Mouse (Mus musculus) left cerebral cortex, adult 2 months (tissue): ENCODE measurements around the gene Lztfl1. TPM values are rescaled to one million over a fixed set of nuclear protein-coding genes. Genes with fewer than 3 reads are reported as not detected.

Experiments used
- DNase-seq, 2 experiments: peaks; one replicate each; pipeline ENCODE4 v3.0.0; 2021 to 2022; ENCODE audit warnings: low spot score in 2 of 2, mixed read lengths in 1 of 2; ENCODE audit errors: extremely low spot score in 1 of 2
- H3K27ac ChIP-seq: fragments of 200-600 bp; 2 replicates; pipeline ENCODE4 v1.8.1; 2022
- H3K4me3 ChIP-seq: fragments of 200-600 bp; 2 replicates; pipeline ENCODE4 v1.8.1; 2022
- CTCF ChIP-seq: fragments of 200-600 bp; IDR thresholded peaks from 2 replicates; pipeline ENCODE4 v1.8.1; 2022; ENCODE audit warnings: antibody characterized with exemption, mild to moderate bottlenecking, moderate library complexity
- intact Hi-C: fragments of 180-260 bp; cut with DNase I; formaldehyde crosslinking; loops from one replicate; pipeline ENCODE4 v1.15.1; 2025
- total RNA-seq, 2 experiments: library from RNA; stranded (reverse); gene quantifications; 2 replicates each; pipeline ENCODE4 v1.2.3; 2021

Lztfl1 gene
- total RNA-seq, 2 experiments from 2014 or later: 69.2 to 77.4 TPM

DNA sequence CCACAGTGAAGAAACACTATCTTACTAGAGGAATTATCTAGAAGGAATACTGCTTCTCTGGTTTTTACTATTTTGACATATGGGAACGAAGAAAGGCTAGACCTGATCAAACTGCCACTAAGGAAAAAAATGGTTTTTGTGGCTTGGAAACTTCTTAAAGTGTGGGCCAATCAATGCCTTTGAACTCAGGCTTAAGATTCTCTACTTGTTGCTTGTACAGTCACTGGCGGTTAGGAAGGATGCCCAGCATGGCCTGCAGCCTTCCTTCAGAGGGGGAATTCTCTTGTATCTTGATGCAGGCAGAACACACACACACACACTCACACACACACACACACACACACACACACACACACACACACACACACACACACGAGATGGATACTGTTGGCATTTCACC, 16.6 kb upstream of the Lztfl1 start:
- H3K4me3 ChIP-seq: no peak overlapping the region
- intact Hi-C loops: no loop called here
- no peak for DNase-seq
- no peak overlapping the region for H3K27ac ChIP-seq
- TF ChIP-seq CTCF: no peak

DNA sequence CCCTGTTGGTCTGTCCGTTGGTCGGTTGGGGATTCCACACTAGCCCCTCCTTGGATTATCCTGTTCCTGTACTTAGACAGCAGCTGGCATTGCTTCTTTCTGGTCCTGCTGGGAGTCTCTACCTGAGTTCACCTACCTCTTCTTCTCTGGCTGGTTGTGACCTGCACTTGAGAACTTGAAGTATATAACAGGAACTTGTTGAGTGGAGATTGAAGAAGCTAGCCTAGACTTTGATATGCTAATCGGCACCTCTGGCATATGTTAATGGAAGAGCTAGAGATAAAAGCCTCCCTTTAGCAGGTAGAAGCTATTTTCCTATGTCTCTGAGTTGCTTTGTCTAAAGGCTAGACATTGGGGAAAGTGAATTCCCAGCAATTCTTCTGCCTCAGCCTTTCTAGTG, 13.8 kb upstream of the Lztfl1 start:
- no peak overlapping the region for H3K27ac ChIP-seq
- no peak overlapping the region for H3K4me3 ChIP-seq
- no peak for DNase-seq
- intact Hi-C loops: no loop called here
- no peak for TF ChIP-seq CTCF

DNA sequence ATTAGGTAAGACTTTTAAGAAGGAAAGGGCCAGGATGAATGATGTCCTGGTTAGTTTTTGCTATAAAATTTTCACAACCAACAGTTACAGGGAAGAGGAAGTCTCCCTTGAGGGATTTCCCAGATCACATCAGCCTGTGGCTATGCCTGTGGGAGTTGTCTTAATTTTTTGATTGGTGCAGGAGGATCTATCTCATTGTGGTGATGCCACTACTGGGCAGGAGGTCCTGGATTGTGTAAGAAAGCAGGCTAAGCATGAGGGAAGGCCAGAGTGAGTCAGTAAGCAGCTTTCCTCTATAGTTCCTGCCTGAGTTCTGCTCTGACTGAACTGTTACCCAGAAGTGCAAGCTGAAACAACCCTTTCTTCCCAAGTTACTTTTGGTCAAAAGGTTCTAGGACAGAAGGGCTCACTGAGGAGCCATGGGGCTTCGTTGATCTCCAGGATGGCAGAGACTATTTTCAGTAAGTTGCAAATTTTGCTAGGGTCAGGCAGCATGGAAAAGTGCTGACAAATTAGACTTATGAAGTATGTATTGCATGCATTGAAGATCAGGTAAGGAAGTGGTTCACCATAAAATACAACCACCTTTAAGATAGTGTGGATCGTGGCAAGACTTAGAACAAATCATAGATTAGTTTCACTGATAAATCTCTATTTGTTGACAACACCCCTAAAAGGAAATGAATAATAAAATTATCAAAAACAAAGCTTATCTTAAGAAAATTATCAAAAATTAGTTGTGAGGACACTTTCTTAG, 5.4 kb upstream of the Lztfl1 start:
- TF ChIP-seq CTCF: no peak
- Histone ChIP-seq H3K4me3 (no peak overlapping the region), H3K27ac (no peak overlapping the region)
- no peak for DNase-seq
- intact Hi-C loops: no loop called here

DNA sequence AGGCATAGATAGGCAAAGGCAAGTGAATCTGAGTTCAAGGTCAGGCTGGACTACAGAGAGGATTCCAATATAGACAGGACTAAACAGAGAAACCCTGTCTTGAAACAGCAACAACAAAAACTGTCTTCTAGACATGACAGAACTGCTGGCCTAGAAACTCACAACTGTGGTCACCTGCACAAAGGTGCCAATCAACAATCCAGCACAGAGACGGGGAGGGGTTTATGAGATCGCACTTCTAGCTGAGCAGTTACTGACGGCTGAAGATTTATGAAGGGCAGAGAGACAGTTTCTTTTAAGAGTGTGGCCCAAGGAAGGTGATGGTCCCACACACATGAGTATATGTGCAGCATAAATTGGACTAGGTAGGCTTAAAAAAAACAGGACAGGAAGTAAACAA, 1.2 kb downstream of the Lztfl1 start:
- no peak for TF ChIP-seq CTCF
- Histone ChIP-seq H3K27ac (no peak overlapping the region), H3K4me3 (peak overlapping the region; percentile 70; the same call in 1 of the 2 replicates)
- no peak for DNase-seq
- intact Hi-C loops: loop anchor here (5.0 kb wide), 1 partner anchor 81 kb away; no protein-coding TSS in a partner anchor

DNA sequence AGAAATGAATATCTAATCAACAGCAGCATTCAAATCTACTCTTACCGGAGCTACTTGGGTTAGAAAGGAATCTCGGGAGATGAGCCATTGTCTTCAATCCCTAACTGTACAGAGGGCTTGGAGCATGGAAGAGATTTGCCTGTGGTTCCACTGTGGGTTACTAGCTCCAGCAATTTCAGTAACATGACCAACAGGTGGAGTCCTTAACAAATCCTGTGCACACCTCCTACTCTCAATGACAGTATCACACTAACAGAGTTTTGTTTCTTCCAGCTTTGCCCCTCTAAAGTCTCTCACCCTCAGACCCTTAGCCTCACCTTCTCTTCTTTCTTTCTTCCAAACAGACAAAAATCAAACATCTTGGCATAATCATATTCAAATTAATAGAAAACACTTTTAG, 4.4 kb downstream of the Lztfl1 start:
- H3K27ac ChIP-seq: no peak overlapping the region
- intact Hi-C loops: no loop called here
- TF ChIP-seq CTCF: no peak
- DNase-seq: no peak
- H3K4me3 ChIP-seq: no peak overlapping the region

DNA sequence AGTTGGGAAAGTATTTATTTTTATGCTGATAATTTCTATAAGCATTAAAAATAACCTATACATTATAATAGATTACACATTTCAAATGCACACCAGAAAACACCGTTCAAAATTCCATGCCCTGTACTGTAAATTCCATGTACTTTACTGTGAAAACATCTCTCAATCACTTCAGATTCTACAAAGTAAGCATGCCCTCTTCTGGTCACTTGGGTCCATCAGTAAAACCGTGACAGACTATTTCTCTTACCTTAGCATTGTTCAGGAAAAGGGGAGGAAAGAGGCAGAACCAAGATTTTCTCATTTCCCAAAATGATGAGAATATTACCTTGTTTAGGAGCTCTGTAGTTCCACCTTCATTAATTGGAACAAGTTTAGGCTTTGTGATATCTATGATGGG, 8.3 kb downstream of the Lztfl1 start:
- H3K27ac ChIP-seq: no peak overlapping the region
- no peak for DNase-seq
- intact Hi-C loops: loop anchor here (5.0 to 10.0 kb wide), 2 partner anchors 128 to 154 kb away; no protein-coding TSS in a partner anchor
- TF ChIP-seq CTCF: peak; percentile 32
- H3K4me3 ChIP-seq: no peak overlapping the region

DNA sequence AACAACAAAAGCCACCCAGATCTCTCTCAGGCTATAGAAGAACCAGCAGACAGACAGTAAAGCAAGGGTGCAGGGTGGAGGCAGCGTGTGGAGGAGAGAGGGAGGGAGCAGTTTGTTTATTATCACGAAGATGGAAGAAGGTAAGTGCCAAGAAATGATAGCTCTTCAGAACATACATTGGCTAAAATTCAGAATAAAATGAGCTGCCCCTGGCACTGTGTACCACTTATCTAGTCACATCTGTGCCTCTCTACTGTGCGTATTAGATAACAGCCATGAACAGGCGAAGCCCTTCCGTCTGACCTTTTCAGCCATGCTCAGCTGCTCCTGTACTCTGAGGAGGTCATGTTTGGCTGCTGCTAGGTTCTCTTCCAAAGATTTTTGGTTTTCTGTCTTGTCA, 15.7 kb downstream of the Lztfl1 start:
- no peak overlapping the region for H3K4me3 ChIP-seq
- no peak overlapping the region for H3K27ac ChIP-seq
- intact Hi-C loops: loop anchor here (10.0 kb wide), 1 partner anchor 147 kb away; no protein-coding TSS in a partner anchor
- no peak for DNase-seq
- no peak for TF ChIP-seq CTCF

DNA sequence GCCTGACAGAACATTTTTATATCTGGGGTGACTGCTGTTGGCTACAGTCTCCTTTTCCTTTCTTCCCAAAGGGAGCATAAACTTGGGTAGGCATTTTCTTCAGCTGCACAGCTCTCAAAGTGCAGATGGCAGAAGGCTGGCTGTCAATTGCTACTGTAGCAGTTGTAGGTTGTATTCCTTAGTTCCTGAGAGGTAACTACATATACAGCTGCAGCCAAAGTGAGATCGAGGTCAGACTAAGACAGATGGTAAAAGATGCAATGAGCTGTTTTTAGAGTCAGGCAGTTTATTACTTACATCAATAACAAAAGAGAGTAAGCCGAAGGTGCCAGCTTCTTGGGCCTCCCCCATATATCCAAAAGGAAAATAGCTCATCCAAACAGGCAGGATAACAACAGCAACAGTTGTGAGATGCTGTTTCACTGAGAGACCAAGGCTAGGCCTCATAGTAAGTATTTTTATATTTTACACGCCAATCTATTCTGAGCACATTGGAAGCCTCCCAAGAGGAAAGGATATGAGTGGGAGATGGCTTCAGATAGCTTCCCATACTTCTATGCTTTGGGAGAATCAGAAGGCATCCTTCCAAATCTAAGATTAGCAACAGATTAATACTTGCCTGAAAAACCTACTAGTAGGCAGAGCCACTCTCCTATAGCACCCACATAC, 21.7 kb downstream of the Lztfl1 start:
- DNase-seq: no peak

DNA sequence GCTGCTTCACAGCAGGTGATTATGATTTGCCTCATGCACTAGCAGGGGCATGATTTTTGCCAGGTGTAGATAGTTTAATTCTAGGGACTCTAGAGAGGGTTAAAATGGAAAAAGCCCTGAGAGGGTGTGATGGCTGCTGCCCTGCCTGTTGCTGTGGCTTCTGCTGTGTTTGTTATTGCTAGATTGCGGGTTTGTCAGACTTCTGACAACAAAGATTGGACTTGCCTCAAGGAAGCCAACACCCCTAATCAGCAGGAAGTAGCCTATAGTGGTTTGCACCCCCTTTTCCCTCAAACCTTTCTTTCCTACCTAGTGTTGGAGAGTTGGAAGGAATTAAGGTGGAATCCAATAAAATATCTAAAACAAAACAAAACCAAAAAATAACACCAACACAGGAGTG, 29.3 kb downstream of the Lztfl1 start:
- no peak overlapping the region for H3K27ac ChIP-seq
- H3K4me3 ChIP-seq: no peak overlapping the region
- TF ChIP-seq CTCF: no peak
- intact Hi-C loops: no loop called here
- no peak for DNase-seq

More for the DNA sequence above, 21.7 kb downstream of the Lztfl1 start:
- no peak for TF ChIP-seq CTCF
- Histone ChIP-seq H3K4me3 (no peak overlapping the region), H3K27ac (0 out of 2 replicates have a peak overlapping the region, but pooled peaks have one; percentile 6)
- intact Hi-C loops: no loop called here

DNA sequence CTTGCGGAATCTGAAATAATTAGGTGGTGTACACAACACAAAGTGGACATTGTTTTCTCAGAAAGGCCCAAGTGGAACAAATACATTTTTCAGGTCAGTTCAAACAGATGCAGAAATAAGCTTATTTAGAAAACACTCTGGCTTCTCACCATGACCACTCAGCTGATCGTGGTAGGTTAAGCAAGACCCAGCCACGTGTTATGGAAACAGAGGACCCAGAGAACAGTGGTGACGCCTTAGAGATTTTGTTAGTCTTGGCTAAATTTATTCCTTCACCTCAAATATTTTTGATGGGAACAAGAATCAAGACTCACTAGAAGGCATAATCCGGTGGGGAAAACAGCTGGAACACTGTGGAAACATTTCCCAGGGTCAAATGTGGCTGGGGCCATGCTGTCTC, 31.3 kb downstream of the Lztfl1 start:
- TF ChIP-seq CTCF: no peak
- DNase-seq: no peak
- intact Hi-C loops: no loop called here
- Histone ChIP-seq H3K4me3 (no peak overlapping the region), H3K27ac (no peak overlapping the region)

DNA sequence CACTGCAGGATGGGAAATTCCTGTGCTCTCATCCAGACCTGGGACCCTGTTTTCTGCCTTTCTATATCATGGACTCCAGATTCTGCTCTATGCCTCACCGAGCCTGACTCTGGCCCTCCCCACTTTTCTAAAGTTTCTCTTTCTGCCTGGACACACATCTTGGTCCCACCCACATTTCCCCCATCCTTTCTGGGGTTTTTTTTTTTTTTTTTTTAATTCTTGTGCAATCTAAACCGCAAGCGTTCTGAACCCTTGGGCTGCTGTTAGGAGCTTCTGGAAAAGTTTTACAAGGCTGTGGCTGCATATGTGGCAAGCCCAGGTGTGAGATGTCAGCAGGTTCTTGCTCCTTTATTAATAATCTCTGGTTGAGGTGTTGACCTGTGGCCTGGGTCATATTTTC, 33.8 kb downstream of the Lztfl1 start:
- H3K4me3 ChIP-seq: no peak overlapping the region
- no peak for DNase-seq
- no peak overlapping the region for H3K27ac ChIP-seq
- no peak for TF ChIP-seq CTCF
- intact Hi-C loops: no loop called here

DNA sequence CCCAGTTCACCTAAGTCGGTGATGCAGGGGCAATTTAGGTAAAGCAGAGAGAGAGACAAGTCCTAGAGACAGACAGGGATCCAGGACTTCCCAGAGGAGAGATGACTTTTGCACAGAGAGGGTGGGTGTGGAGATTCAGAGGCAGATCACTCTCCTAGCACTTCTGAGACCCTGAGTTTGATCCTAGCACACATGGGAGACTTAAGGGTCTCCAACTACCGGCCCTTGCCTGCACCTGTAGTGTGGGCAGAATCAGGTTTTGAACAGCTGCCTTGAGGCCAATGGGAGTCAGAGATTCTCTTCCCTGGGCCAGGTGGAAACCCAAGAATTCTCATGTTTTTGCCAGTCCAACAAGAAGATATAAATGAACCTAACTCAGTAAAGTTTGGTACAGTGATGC, 38.3 kb downstream of the Lztfl1 start:
- DNase-seq: no peak
- no peak for TF ChIP-seq CTCF
- Histone ChIP-seq H3K4me3 (peak overlapping the region; percentile 40; the same call in 1 of the 2 replicates), H3K27ac (no peak overlapping the region)
- intact Hi-C loops: no loop called here
